Mouse (Mus musculus): Measurements from ENCODE around the gene Mfsd14a. TPM values are rescaled to one million over a fixed set of nuclear protein-coding genes. Genes with fewer than 3 reads are reported as not detected.

Gene Mfsd14a
- polyA plus RNA-seq, 2 experiments, result 43.3 to 80.5 TPM

GRCm38 (mm10) chr3:116652033-116652446 lies 10.4 kb downstream of the Mfsd14a start:
- no peak for TF ChIP-seq POLR2A (IDR thresholded peaks at IDR 0.05; ENCODE audit: borderline replicate concordance, extremely low read depth, insufficient read depth, insufficient read length)
- H3K4me1 ChIP-seq (ENCODE audit: control insufficient read depth, insufficient read depth, low read length), result no peaks in the 10 kb centered on the region; the same call in 1 of the 2 replicates
- peaks cover 19% of the 10 kb centered on the region for H3K36me3 ChIP-seq (ENCODE audit: control insufficient read depth, insufficient read depth, low read length)
- H3K4me2 ChIP-seq (replicated peaks; ENCODE audit: low read depth, low read length, severe bottlenecking), result no peak overlapping the region
- no peaks in the 10 kb centered on the region for H3K9me3 ChIP-seq (ENCODE audit: control insufficient read depth, low read length)
- H3K27ac ChIP-seq (replicated peaks; ENCODE audit: low read depth, low read length), result no peak overlapping the region
- ATAC-seq (ENCODE audit: low FRiP score, low read depth) (no peak), DNase-seq (ENCODE audit: low spot score) (no peak)
- no peak overlapping the region for H3K9ac ChIP-seq (ENCODE audit: low read depth, low read length, severe bottlenecking)
- no peaks in the 10 kb centered on the region for H3K27me3 ChIP-seq (ENCODE audit: control insufficient read depth, insufficient read depth, low read length)
- 74% methylated on average over 3 of the region's 3 CpGs for WGBS
- no peak overlapping the region for H3K4me3 ChIP-seq (replicated peaks; ENCODE audit: low read length)

GRCm38 (mm10) chr3:116650698-116651097 lies 11.8 kb downstream of the Mfsd14a start:
- Histone ChIP-seq H3K4me1 (ENCODE audit: control insufficient read depth, insufficient read depth, low read length) (no peaks in the 10 kb centered on the region; the same call in 1 of the 2 replicates), H3K36me3 (ENCODE audit: control insufficient read depth, insufficient read depth, low read length) (peaks cover 31% of the 10 kb centered on the region), H3K9ac (ENCODE audit: low read depth, low read length, severe bottlenecking) (no peak overlapping the region), H3K4me3 (replicated peaks; ENCODE audit: low read length) (no peak overlapping the region), H3K27ac (replicated peaks; ENCODE audit: low read depth, low read length) (no peak overlapping the region), H3K27me3 (ENCODE audit: control insufficient read depth, insufficient read depth, low read length) (no peaks in the 10 kb centered on the region), H3K9me3 (ENCODE audit: control insufficient read depth, low read length) (no peaks in the 10 kb centered on the region), H3K4me2 (replicated peaks; ENCODE audit: low read depth, low read length, severe bottlenecking) (no peak overlapping the region)
- ATAC-seq (ENCODE audit: low FRiP score, low read depth), result no peak
- no peak for TF ChIP-seq POLR2A (IDR thresholded peaks at IDR 0.05; ENCODE audit: borderline replicate concordance, extremely low read depth, insufficient read depth, insufficient read length)
- DNase-seq (ENCODE audit: low spot score), result no peak
- 93% methylated on average over 9 of the region's 9 CpGs for WGBS

DNA sequence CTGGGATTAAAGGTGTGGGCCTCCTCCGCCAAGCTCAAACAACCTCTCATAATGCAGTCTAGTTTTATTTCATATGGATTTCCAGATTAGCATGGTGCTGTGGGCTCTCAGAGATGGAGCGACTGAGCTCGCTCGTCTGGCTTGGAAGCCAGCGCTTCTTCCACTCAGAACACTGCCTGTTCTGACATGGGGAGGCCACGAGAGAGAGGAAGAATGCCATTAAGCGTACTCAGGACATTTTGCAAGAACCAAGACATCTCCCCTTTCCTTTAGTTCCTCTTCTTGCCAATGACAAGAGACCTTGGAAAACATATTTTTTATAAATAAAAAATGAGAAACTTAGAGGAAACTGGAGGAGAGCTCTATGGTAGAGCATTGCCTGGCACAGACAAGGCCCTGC lies 13.7 kb downstream of the Mfsd14a start:
- Histone ChIP-seq H3K4me1 (ENCODE audit: control insufficient read depth, insufficient read depth, low read length) (no peaks in the 10 kb centered on the region; the same call in 1 of the 2 replicates), H3K9ac (ENCODE audit: low read depth, low read length, severe bottlenecking) (no peak overlapping the region), H3K4me3 (replicated peaks; ENCODE audit: low read length) (no peak overlapping the region), H3K9me3 (ENCODE audit: control insufficient read depth, low read length) (no peaks in the 10 kb centered on the region), H3K4me2 (replicated peaks; ENCODE audit: low read depth, low read length, severe bottlenecking) (no peak overlapping the region), H3K27me3 (ENCODE audit: control insufficient read depth, insufficient read depth, low read length) (no peaks in the 10 kb centered on the region), H3K36me3 (ENCODE audit: control insufficient read depth, insufficient read depth, low read length) (peaks cover 41% of the 10 kb centered on the region), H3K27ac (replicated peaks; ENCODE audit: low read depth, low read length) (no peak overlapping the region)
- DNase-seq (ENCODE audit: low spot score) (no peak), ATAC-seq (ENCODE audit: low FRiP score, low read depth) (no peak)
- WGBS, result 93% methylated on average over 7 of the region's 7 CpGs
- TF ChIP-seq POLR2A (IDR thresholded peaks at IDR 0.05; ENCODE audit: borderline replicate concordance, extremely low read depth, insufficient read depth, insufficient read length), result no peak

GRCm38 (mm10) chr3:116646387-116646786 lies 16.1 kb downstream of the Mfsd14a start:
- no peaks in the 10 kb centered on the region for H3K4me1 ChIP-seq (ENCODE audit: control insufficient read depth, insufficient read depth, low read length)
- H3K9me3 ChIP-seq (ENCODE audit: control insufficient read depth, low read length), result no peaks in the 10 kb centered on the region
- 98% methylated on average over 1 of the region's 1 CpGs for WGBS
- H3K4me2 ChIP-seq (replicated peaks; ENCODE audit: low read depth, low read length, severe bottlenecking), result no peak overlapping the region
- peaks cover 61% of the 10 kb centered on the region for H3K36me3 ChIP-seq (ENCODE audit: control insufficient read depth, insufficient read depth, low read length)
- H3K9ac ChIP-seq (ENCODE audit: low read depth, low read length, severe bottlenecking), result no peak overlapping the region
- DNase-seq (ENCODE audit: low spot score) (no peak), ATAC-seq (ENCODE audit: low FRiP score, low read depth) (no peak)
- H3K27ac ChIP-seq (replicated peaks; ENCODE audit: low read depth, low read length), result no peak overlapping the region
- no peak for TF ChIP-seq POLR2A (IDR thresholded peaks at IDR 0.05; ENCODE audit: borderline replicate concordance, extremely low read depth, insufficient read depth, insufficient read length)
- H3K27me3 ChIP-seq (ENCODE audit: control insufficient read depth, insufficient read depth, low read length), result no peaks in the 10 kb centered on the region
- H3K4me3 ChIP-seq (replicated peaks; ENCODE audit: low read length), result no peak overlapping the region

DNA sequence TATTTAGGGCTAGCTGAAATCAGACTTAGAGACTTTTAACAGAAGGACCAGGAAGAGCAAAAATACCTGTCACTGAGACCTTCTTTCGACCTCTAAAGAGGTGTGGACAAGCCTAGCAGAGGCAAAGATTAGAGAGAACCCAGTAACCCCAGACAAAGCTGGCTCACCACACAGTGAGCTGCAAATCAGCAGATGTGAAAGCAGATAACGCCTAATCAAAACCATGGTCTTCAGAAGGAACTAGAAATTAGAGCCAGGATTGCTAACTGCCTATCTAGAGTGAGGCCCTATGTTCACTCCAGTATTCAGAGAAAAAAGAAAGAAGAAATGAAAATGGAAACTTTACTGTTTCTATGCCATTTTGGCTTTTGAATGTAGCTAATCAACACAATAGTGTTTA lies 20.1 kb downstream of the Mfsd14a start:
- no peaks in the 10 kb centered on the region for H3K27me3 ChIP-seq (ENCODE audit: control insufficient read depth, insufficient read depth, low read length)
- no peak overlapping the region for H3K4me3 ChIP-seq (replicated peaks; ENCODE audit: low read length)
- no peak for TF ChIP-seq POLR2A (IDR thresholded peaks at IDR 0.05; ENCODE audit: borderline replicate concordance, extremely low read depth, insufficient read depth, insufficient read length)
- no peaks in the 10 kb centered on the region for H3K4me1 ChIP-seq (ENCODE audit: control insufficient read depth, insufficient read depth, low read length)
- H3K9ac ChIP-seq (ENCODE audit: low read depth, low read length, severe bottlenecking), result no peak overlapping the region
- H3K9me3 ChIP-seq (ENCODE audit: control insufficient read depth, low read length), result no peaks in the 10 kb centered on the region
- 91% methylated on average over 2 of the region's 2 CpGs for WGBS
- no peak for DNase-seq (ENCODE audit: low spot score)
- no peak overlapping the region for H3K27ac ChIP-seq (replicated peaks; ENCODE audit: low read depth, low read length)
- ATAC-seq (ENCODE audit: low FRiP score, low read depth), result no peak
- peaks cover 82% of the 10 kb centered on the region for H3K36me3 ChIP-seq (ENCODE audit: control insufficient read depth, insufficient read depth, low read length)
- H3K4me2 ChIP-seq (replicated peaks; ENCODE audit: low read depth, low read length, severe bottlenecking), result no peak overlapping the region
